In genomic region chr5:110944326-110944725, GRCm38 (mm10) we compare ENCODE assay signal across 21 mouse cellular contexts.
DNase-seq lines count a peak whose midpoint lies in the region; ATAC-seq lines count a peak whose summit lies in the region.
"Had no signal": no experiment of that assay in that cellular context is flagged by ENCODE, and none has a peak within 500 bp of the region (broad histone marks: within the 10 kb centered on the region; RNA-seq: fewer than 3 reads in every experiment).

No protein-coding gene starts in this region.

- H3K27ac ChIP-seq in hindbrain, embryonic 12.5 days, result 0 out of 2 replicates have a peak overlapping the region, but pooled peaks have one; percentile 7
- no peak overlapping the region for H3K27ac ChIP-seq in hindbrain, embryonic 14.5 days
- no peak overlapping the region for H3K27ac ChIP-seq in midbrain, embryonic 11.5 days (ENCODE audit: low read depth, low read length)
- H3K27ac ChIP-seq in midbrain, embryonic 13.5 days, result no peak overlapping the region

- no peaks in the 10 kb centered on the region for H3K27me3 ChIP-seq in hindbrain, embryonic 12.5 days
- H3K27me3 ChIP-seq in hindbrain, embryonic 14.5 days (ENCODE audit: control insufficient read depth, insufficient read depth, low read length), result no peaks in the 10 kb centered on the region
- H3K27me3 ChIP-seq in midbrain, embryonic 11.5 days (ENCODE audit: control insufficient read depth, insufficient read depth, low read length), result no peaks in the 10 kb centered on the region
- H3K27me3 ChIP-seq in midbrain, embryonic 13.5 days, result no peaks in the 10 kb centered on the region
- H3K27me3 ChIP-seq: CH12.LX, Patski had no signal

- ATAC-seq in hindbrain, embryonic 12.5 days (ENCODE audit: low FRiP score), result no peak
- ATAC-seq in hindbrain, embryonic 14.5 days (ENCODE audit: low FRiP score), result no peak
- no peak for ATAC-seq in midbrain, embryonic 11.5 days (ENCODE audit: low FRiP score)
- ATAC-seq in midbrain, embryonic 13.5 days, result no peak
- ATAC-seq: activated CD4-positive, CD25-positive, alpha-beta regulatory T cell, adult 4 months; CD4-positive, CD25-positive, alpha-beta regulatory T cell, adult 4 months; Patski had no signal

- WGBS in hindbrain, embryonic 12.5 days, result 94% methylated on average over 8 of the region's 8 CpGs
- WGBS in hindbrain, embryonic 14.5 days, result 80% methylated on average over 8 of the region's 8 CpGs
- WGBS in midbrain, embryonic 11.5 days, result 86% methylated on average over 8 of the region's 8 CpGs
- 88% methylated on average over 8 of the region's 8 CpGs for WGBS in midbrain, embryonic 13.5 days

- H3K4me3 ChIP-seq in hindbrain, embryonic 12.5 days, result no peak overlapping the region
- no peak overlapping the region for H3K4me3 ChIP-seq in hindbrain, embryonic 14.5 days (replicated peaks; ENCODE audit: low read length)
- no peak overlapping the region for H3K4me3 ChIP-seq in midbrain, embryonic 11.5 days (ENCODE audit: low read depth, low read length)
- H3K4me3 ChIP-seq in midbrain, embryonic 13.5 days (replicated peaks), result no peak overlapping the region

- peaks cover 9% of the 10 kb centered on the region for H3K4me1 ChIP-seq in hindbrain, embryonic 12.5 days
- H3K4me1 ChIP-seq in hindbrain, embryonic 14.5 days (replicated peaks; ENCODE audit: control insufficient read depth, insufficient read depth, low read length), result peaks cover 18% of the 10 kb centered on the region; the same call in 1 of the 2 replicates
- no peaks in the 10 kb centered on the region; the same call in 1 of the 2 replicates for H3K4me1 ChIP-seq in midbrain, embryonic 11.5 days (ENCODE audit: control insufficient read depth, insufficient read depth, low read length)
- peaks cover 23% of the 10 kb centered on the region for H3K4me1 ChIP-seq in midbrain, embryonic 13.5 days (replicated peaks)

- H3K9me3 ChIP-seq in hindbrain, embryonic 12.5 days (replicated peaks), result no peaks in the 10 kb centered on the region
- no peaks in the 10 kb centered on the region for H3K9me3 ChIP-seq in hindbrain, embryonic 14.5 days (ENCODE audit: control insufficient read depth, low read length)
- no peaks in the 10 kb centered on the region for H3K9me3 ChIP-seq in midbrain, embryonic 11.5 days (ENCODE audit: control insufficient read depth, low read length)
- H3K9me3 ChIP-seq in midbrain, embryonic 13.5 days, result no peaks in the 10 kb centered on the region
- H3K9me3 ChIP-seq: G1E had no signal

- no peak overlapping the region for H3K9ac ChIP-seq in hindbrain, embryonic 12.5 days
- no peak overlapping the region for H3K9ac ChIP-seq in hindbrain, embryonic 14.5 days
- H3K9ac ChIP-seq in midbrain, embryonic 11.5 days (ENCODE audit: low read length), result no peak overlapping the region
- no peak overlapping the region for H3K9ac ChIP-seq in midbrain, embryonic 13.5 days (replicated peaks)

- no peak overlapping the region for H3K4me2 ChIP-seq in hindbrain, embryonic 12.5 days (replicated peaks)
- no peak overlapping the region for H3K4me2 ChIP-seq in hindbrain, embryonic 14.5 days (replicated peaks)
- no peak overlapping the region for H3K4me2 ChIP-seq in midbrain, embryonic 11.5 days
- H3K4me2 ChIP-seq in midbrain, embryonic 13.5 days (replicated peaks), result no peak overlapping the region

- peak; percentile 70 for DNase-seq in heart, adult 11 months
- no peak for DNase-seq in heart, adult 18-20 months
- DNase-seq in hindbrain, embryonic 14.5 days (ENCODE audit: low spot score), result no peak
- DNase-seq in midbrain, embryonic 11.5 days (ENCODE audit: low spot score, missing footprints), result peak; percentile 62
- DNase-seq: adrenal gland, adult 2 months; adrenal gland, adult 8-10 months; adrenal gland, postnatal 10 days; adrenal gland, postnatal 14 days; adrenal gland, postnatal 25 days; adrenal gland, postnatal 36 days; B cell, adult 2 months; cerebellum, adult 11 months; cerebellum, adult 11-12 months; cerebellum, adult 18-20 months had no signal

- H3K36me3 ChIP-seq in hindbrain, embryonic 12.5 days, result no peaks in the 10 kb centered on the region
- 0 out of 2 replicates have a peak, but pooled peaks cover 3% of the 10 kb centered on the region for H3K36me3 ChIP-seq in hindbrain, embryonic 14.5 days (replicated peaks; ENCODE audit: control insufficient read depth, insufficient read depth)
- H3K36me3 ChIP-seq in midbrain, embryonic 11.5 days (ENCODE audit: control insufficient read depth, insufficient read depth, low read length), result no peaks in the 10 kb centered on the region
- 0 out of 2 replicates have a peak, but pooled peaks cover 3% of the 10 kb centered on the region for H3K36me3 ChIP-seq in midbrain, embryonic 13.5 days
- H3K36me3 ChIP-seq: G1E had no signal

Comparison
In these comparisons a context has a peak if more than half of its experiments do, and no peak if none do; other contexts are left out.
1. DNase-seq: peak in heart, adult 11 months (single experiment) and midbrain, embryonic 11.5 days (single experiment); none in heart, adult 18-20 months (0 of 2) and hindbrain, embryonic 14.5 days (single experiment).